Mouse (Mus musculus) cerebellum, adult 9-11 months (tissue): Measurements from ENCODE around the gene Gm15737.

Source experiments
- DNase-seq: peaks from one replicate; pipeline ENCODE4 v3.0.0; 2022

Gm15737 gene

DNA sequence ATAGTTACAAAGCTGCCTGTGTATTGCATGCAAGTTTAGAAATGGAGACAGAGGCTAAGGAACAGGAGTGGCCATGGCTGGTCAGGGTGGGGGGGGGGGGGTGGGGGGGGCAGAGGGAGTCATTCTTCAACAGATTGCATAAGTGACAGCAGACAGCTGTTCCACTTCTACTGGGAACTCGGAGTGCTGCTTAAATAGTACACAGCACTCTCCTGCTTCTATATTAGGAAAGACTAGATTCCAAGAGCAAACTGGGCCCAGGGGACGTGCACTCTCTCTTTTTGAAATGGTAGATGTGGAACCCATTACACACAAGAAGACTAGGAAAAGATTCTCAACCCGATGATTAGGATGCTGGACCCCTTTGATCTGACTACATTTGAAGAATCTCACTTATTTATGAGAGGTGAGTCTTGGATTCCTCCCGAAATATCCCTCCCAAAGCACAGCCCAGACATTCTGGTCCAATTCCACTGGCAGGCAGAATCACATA lies at the start of gene Gm15737:
TSS of gene Gm15737 (plus strand) at position 269 of the 493 bp plus-strand sequence.
- no peak for DNase-seq

DNA sequence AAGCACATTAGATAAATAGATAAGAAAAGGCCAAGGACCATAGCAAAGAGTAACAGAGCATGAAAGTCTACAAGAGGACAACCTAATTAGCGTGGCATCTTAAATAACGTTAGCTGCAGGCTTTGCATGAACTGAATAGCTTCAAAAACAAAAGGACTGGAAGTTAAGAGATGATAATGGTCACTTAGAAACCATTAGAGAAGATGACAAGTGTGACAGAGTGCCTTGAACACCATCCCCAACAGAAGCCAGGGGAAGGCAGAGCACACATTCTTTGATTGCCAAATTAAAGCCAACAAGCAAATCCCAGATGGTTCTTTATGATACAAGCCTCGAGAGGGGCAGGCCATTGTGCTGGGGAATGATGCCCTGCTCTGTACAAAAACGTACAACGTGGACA lies 47.6 kb upstream of the Gm15737 start:
- DNase-seq = no peak

DNA sequence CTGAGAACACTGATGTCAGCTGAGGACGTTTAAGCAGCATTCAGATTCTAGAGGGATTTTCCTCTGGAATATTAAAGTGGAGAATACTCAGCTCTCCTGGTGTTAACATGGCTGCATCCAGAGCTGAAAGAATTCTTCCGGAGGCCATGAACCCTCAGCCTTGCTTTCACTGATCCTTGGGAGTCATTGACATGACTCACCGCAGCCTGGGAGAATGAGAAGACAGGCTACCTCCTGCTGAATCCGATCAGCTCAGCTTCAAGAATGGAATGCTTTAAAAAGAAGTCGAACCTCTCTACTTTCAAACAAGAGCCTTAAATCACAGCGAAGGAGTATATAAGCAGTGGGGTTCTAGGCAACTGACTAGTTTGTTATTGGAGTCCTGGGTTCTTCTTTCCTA lies 47.2 kb upstream of the Gm15737 start:
- no peak for DNase-seq

- DNase-seq = no peak
Measured at GRCm38 (mm10) chr6:92823991-92824390, 45.2 kb upstream of the Gm15737 start.

- no peak for DNase-seq
Measured at GRCm38 (mm10) chr6:92826561-92826960, 42.6 kb upstream of the Gm15737 start.

DNA sequence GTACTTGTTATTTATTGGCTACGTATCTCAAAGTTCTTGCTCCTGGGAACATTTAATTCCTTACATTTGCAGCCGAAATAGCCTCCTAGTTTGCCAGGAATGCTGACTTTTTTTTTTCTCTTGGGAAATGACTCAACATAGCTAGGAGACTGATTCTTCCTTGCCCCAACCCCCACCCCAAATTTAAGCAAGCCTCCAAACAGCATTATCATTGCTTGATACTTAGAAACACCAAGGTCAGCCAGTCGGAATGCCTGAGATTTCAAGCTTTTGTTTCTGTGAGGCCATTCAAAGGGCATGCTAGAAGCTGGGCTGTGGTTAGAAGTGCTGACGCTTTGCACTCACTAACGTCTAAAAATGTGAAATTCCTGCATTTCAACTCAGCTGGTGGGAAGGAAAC lies 41.8 kb upstream of the Gm15737 start:
- DNase-seq = no peak

GRCm38 (mm10) chr6:92829148-92829547 lies 40.0 kb upstream of the Gm15737 start:
- no peak for DNase-seq

DNA sequence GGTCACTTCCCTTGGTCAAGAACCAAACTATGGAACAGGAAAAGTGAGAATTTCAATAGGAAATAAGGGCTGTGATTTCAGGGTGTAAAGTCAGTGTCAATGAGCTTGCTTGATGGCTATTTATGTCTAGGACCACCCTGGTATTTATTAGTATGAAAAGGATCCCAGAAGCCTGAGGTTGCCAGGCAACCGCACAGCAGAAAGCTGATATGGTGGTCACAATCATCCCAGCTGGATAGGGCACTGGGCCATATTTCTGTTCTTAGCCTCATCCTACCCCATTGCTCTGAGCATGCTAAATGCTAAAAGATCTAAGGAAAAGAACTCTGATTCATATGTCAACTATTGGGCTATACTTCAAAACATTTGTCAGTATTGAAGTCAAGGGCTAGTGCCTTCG lies 38.1 kb upstream of the Gm15737 start:
- DNase-seq = no peak

DNA sequence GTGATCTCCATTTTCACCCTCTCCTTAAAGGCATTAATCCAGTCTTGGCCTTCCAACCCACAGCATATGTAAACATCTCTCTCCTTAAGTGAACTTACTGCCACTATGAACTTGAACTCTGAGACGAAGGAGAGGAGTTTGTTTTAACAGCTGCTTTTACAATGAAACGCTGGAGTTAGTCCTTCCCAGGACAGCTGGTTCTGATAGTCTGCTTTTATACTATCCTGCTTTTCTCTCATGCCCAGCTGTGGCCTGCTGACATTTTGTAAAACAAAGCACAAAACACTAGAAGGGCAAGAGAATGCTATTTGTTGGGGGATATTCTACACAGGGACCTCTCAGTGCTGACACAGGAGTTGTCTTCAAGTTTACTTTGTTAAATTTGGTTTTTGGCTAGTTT lies 27.2 kb upstream of the Gm15737 start:
- DNase-seq = no peak

- no peak for DNase-seq
Measured at GRCm38 (mm10) chr6:92843474-92843873, 25.7 kb upstream of the Gm15737 start.

GRCm38 (mm10) chr6:92845898-92846297 lies 23.3 kb upstream of the Gm15737 start:
- DNase-seq = no peak

GRCm38 (mm10) chr6:92846614-92847013 lies 22.5 kb upstream of the Gm15737 start:
- no peak for DNase-seq

GRCm38 (mm10) chr6:92849208-92849607 lies 19.9 kb upstream of the Gm15737 start:
- DNase-seq = no peak

GRCm38 (mm10) chr6:92850250-92850649 lies 18.9 kb upstream of the Gm15737 start:
- DNase-seq = peak; percentile 14

- DNase-seq = no peak
Measured at GRCm38 (mm10) chr6:92854873-92855272, 14.3 kb upstream of the Gm15737 start.

GRCm38 (mm10) chr6:92857761-92858160 lies 11.4 kb upstream of the Gm15737 start:
- DNase-seq = no peak

- no peak for DNase-seq
Measured at GRCm38 (mm10) chr6:92858721-92859510, 10.2 kb upstream of the Gm15737 start.

DNA sequence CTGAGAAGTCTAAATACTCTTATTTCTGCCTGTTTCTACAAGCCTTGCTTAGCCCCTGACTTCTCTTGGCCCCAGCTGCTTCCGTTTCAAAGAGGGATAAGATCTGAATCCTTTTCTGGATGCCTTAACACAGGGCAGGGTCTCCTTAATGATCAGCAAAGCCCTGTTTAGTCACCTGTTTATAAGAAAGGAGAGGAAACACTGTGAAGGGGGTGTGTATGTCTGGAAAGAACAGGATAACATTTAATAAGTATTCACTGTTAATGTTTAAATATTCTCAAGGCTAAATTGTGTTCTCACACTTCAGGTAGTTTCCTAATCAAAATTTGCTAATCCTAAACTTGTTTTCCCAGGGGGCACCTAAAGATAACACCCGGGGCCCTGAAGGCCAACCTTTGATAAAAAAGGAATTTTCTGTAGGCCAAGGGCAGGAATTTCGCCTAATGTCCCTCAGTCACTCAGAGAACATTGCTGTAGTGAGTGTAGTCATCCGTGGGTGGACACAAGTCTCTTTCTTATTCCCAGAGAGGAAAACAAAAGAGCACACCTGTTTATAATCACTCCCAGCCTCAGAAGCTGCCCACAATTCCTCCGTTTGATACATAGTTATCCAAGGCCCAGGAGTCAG lies 8.8 kb upstream of the Gm15737 start:
- DNase-seq = no peak

- no peak for DNase-seq
Measured at GRCm38 (mm10) chr6:92862599-92862998, 6.6 kb upstream of the Gm15737 start.

GRCm38 (mm10) chr6:92869582-92870219 lies 544 bp downstream of the Gm15737 start:
- no peak for DNase-seq

GRCm38 (mm10) chr6:92871813-92872212 lies 2.7 kb downstream of the Gm15737 start:
- no peak for DNase-seq

DNA sequence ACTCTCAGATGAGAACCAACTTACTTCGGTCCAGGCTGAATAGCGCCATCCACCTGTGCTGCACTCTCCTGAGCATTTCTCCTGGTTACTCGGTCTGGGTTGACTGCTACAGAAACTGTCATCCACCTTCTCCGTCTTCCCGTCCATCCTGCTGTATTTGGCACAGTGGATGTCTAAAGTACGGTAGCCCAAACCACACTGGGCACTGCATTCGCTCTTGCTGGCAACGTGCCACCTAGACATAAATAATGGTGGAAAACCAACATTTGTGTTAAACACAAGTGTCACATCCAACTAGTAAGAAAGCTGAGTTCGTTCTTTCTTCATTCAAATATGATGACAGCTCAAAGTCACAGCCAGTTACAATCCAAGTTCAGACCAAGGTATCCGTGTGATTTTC lies 3.6 kb downstream of the Gm15737 start:
- DNase-seq = no peak

DNA sequence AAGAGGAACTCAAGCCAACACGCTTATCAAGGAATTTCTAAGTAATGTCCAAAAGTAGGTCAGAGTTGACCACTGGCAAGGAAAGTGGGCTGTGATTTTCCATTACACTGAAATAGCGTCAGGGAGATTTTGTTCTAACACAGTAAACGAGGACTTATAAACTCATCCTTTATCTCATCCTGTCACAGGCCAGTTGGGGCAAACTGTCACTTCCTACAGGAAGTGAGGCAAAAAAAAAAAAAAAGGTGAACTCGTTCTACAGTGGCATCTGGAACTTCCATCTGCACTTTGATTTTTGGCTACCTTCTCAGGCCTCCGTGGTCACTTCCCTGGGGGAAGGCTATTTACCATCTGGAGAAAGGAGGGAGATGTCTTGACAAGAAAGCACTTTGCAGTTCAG lies 5.7 kb downstream of the Gm15737 start:
- DNase-seq = peak; percentile 17

- DNase-seq = no peak
Measured at GRCm38 (mm10) chr6:92875340-92875739, 6.2 kb downstream of the Gm15737 start.
